Mouse (Mus musculus) bone marrow macrophage, adult 2 months (primary cell): Measurements from ENCODE around the gene Olfr853.

Experiments
- CTCF ChIP-seq: IDR thresholded peaks from 2 replicates; pipeline ENCODE4 v1.5.1; 2012; ENCODE audit warnings: low read depth, mild to moderate bottlenecking, low read length, moderate library complexity
- POLR2A ChIP-seq: IDR thresholded peaks from 2 replicates; pipeline ENCODE4 v1.6.1; 2012; ENCODE audit warnings: mild to moderate bottlenecking, low read depth, low read length, borderline replicate concordance

DNA sequence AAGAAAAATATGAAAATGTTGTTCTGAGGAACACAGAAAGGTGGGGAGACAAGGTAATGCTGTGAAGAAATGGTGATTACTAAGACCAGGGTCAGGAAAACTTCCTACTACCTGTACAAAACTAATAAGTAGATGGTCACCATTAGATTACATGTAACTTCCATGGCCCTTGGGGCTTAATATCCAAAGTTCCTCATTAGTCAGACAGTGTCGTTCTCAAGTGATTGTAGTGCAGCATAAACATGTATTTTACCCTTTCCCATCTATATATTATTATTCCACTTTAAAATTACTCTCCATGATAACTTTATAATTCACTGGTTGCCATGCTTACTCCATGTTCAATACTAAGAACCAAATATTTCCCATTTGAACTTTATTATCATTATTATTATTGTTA is at the start of gene Olfr853:
- TF ChIP-seq CTCF = no peak
- TF ChIP-seq POLR2A = no peak
